10 mouse cellular contexts compared by ENCODE assay signal in the genomic region with DNA sequence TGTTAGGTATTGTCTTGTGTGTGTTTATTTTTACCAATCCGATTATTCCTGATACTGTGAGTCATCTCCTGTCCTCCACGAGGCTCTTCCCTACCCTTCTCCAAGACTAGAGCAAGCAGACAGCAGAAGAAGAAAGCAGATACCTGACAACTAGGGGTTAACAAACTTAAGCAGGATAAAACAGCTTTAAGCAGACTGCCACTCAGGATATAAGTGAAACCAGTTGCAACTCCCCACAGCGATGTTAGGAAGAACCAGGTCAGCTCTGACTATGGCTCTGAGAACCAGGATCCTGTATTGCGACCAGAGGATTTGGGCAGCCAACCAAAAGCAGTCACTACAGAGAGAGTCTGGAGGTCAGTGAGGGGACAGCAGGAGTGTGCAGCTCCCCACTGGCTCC. TPM values are rescaled to one million over a fixed set of nuclear protein-coding genes. Genes with fewer than 3 reads are reported as not detected.
DNase-seq lines count a peak whose midpoint lies in the region; ATAC-seq and TF ChIP-seq lines count a peak whose summit lies in the region.
"Had no signal": no experiment of that assay in that cellular context is flagged by ENCODE, and none has a peak within 500 bp of the region (broad histone marks: within the 10 kb centered on the region; RNA-seq: fewer than 3 reads in every experiment).

No protein-coding gene starts in this region.

- H3K36me3 ChIP-seq in hindbrain, embryonic 14.5 days (replicated peaks; ENCODE audit: control insufficient read depth, insufficient read depth) = peaks cover 22% of the 10 kb centered on the region
- H3K36me3 ChIP-seq in hindbrain, embryonic 16.5 days (ENCODE audit: control insufficient read depth, insufficient read depth, low read length) = peaks cover 11% of the 10 kb centered on the region
- H3K36me3 ChIP-seq in G1E (replicated peaks) = peaks cover 53% of the 10 kb centered on the region
- H3K36me3 ChIP-seq in embryonic facial prominence, embryonic 14.5 days (ENCODE audit: control insufficient read depth, insufficient read depth, low read length) = peaks cover 23% of the 10 kb centered on the region
- peaks cover 14% of the 10 kb centered on the region for H3K36me3 ChIP-seq in liver, postnatal 0 days (replicated peaks; ENCODE audit: insufficient read depth, low read length)

- no peak for DNase-seq in hindbrain, embryonic 14.5 days (ENCODE audit: low spot score)
- DNase-seq in G1E (ENCODE audit: low spot score) = no peak
- peak; percentile 41 for DNase-seq in embryonic facial prominence, embryonic 14.5 days (ENCODE audit: low spot score)
- DNase-seq in liver, postnatal 0 days = no peak
- no peak for DNase-seq in left cerebral cortex, postnatal 14 days (ENCODE audit: low spot score in 2 of 2)
- DNase-seq in left cerebral cortex, adult 9 months (ENCODE audit: low spot score in 2 of 2) = no peak
- DNase-seq: cerebellum, postnatal 14 days; kidney, adult 11 months had no signal

- no peak for TF ChIP-seq CTCF in G1E (IDR thresholded peaks at IDR 0.05; ENCODE audit: low read depth, low read length)
- TF ChIP-seq CTCF in liver, postnatal 0 days (IDR thresholded peaks at IDR 0.05; ENCODE audit: low read depth) = no peak

- 79% methylated on average over 4 of the region's 4 CpGs for WGBS in hindbrain, embryonic 14.5 days
- WGBS in hindbrain, embryonic 16.5 days = 85% methylated on average over 4 of the region's 4 CpGs
- WGBS in embryonic facial prominence, embryonic 14.5 days = 39% methylated on average over 4 of the region's 4 CpGs
- 65% methylated on average over 4 of the region's 4 CpGs for WGBS in liver, postnatal 0 days (ENCODE audit: insufficient replicate concordance)

- 0 out of 2 replicates have a peak overlapping the region, but pooled peaks have one; percentile 96 for H3K27ac ChIP-seq in hindbrain, embryonic 14.5 days
- no peak overlapping the region for H3K27ac ChIP-seq in hindbrain, embryonic 16.5 days (ENCODE audit: low read depth, low read length)
- H3K27ac ChIP-seq in embryonic facial prominence, embryonic 14.5 days (replicated peaks; ENCODE audit: low read depth, low read length) = peak overlapping the region; percentile 96
- no peak overlapping the region for H3K27ac ChIP-seq in liver, postnatal 0 days (ENCODE audit: low read depth)

- no peak overlapping the region for H3K4me2 ChIP-seq in hindbrain, embryonic 14.5 days (replicated peaks)
- no peak overlapping the region for H3K4me2 ChIP-seq in hindbrain, embryonic 16.5 days (ENCODE audit: low read length)
- peak overlapping the region; percentile 92 for H3K4me2 ChIP-seq in embryonic facial prominence, embryonic 14.5 days (ENCODE audit: low read depth, low read length)
- H3K4me2 ChIP-seq in liver, postnatal 0 days (ENCODE audit: low read depth, low read length) = peak overlapping the region; percentile 86; the same call in 1 of the 2 replicates

- no peak for ATAC-seq in hindbrain, embryonic 14.5 days (ENCODE audit: low FRiP score)
- ATAC-seq in hindbrain, embryonic 16.5 days = no peak
- no peak for ATAC-seq in G1E (ENCODE audit: extremely low read depth, insufficient number of reproducible peaks, low FRiP score, poor library complexity, severe bottlenecking)
- ATAC-seq in embryonic facial prominence, embryonic 14.5 days (ENCODE audit: low read depth) = no peak
- no peak for ATAC-seq in liver, postnatal 0 days

- no peak overlapping the region for H3K9ac ChIP-seq in hindbrain, embryonic 14.5 days
- H3K9ac ChIP-seq in hindbrain, embryonic 16.5 days (ENCODE audit: low read depth, low read length) = no peak overlapping the region
- H3K9ac ChIP-seq in embryonic facial prominence, embryonic 14.5 days (ENCODE audit: low read depth, low read length) = peak overlapping the region; percentile 52
- H3K9ac ChIP-seq in liver, postnatal 0 days (replicated peaks) = no peak overlapping the region

- H3K4me1 ChIP-seq in hindbrain, embryonic 14.5 days (replicated peaks; ENCODE audit: control insufficient read depth, insufficient read depth, low read length) = peaks cover 9% of the 10 kb centered on the region
- H3K4me1 ChIP-seq in hindbrain, embryonic 16.5 days (ENCODE audit: control insufficient read depth, insufficient read depth, low read depth, low read length) = peaks cover 10% of the 10 kb centered on the region
- H3K4me1 ChIP-seq in G1E (ENCODE audit: insufficient read depth, low read depth, low read length) = peaks cover 38% of the 10 kb centered on the region
- H3K4me1 ChIP-seq in embryonic facial prominence, embryonic 14.5 days (ENCODE audit: control insufficient read depth, insufficient read depth, low read length) = peaks cover 15% of the 10 kb centered on the region
- H3K4me1 ChIP-seq in liver, postnatal 0 days (ENCODE audit: insufficient read depth) = peaks cover 21% of the 10 kb centered on the region

- no peak for TF ChIP-seq EP300 in liver, postnatal 0 days (IDR thresholded peaks at IDR 0.05; ENCODE audit: low read depth)

- no peaks in the 10 kb centered on the region for H3K27me3 ChIP-seq in hindbrain, embryonic 14.5 days (ENCODE audit: control insufficient read depth, insufficient read depth, low read length)
- H3K27me3 ChIP-seq in hindbrain, embryonic 16.5 days (replicated peaks; ENCODE audit: control insufficient read depth, insufficient read depth, low read length) = no peaks in the 10 kb centered on the region
- no peaks in the 10 kb centered on the region for H3K27me3 ChIP-seq in G1E (ENCODE audit: insufficient read depth, low read length)
- no peaks in the 10 kb centered on the region for H3K27me3 ChIP-seq in embryonic facial prominence, embryonic 14.5 days (replicated peaks; ENCODE audit: control insufficient read depth, insufficient read depth, low read length)
- no peaks in the 10 kb centered on the region for H3K27me3 ChIP-seq in liver, postnatal 0 days (ENCODE audit: insufficient read depth, low read length)

- intact Hi-C loops in left cerebral cortex, postnatal 14 days (cut with DNase I) = no loop called here

- H3K9me3 ChIP-seq in hindbrain, embryonic 14.5 days (ENCODE audit: control insufficient read depth, low read length) = no peaks in the 10 kb centered on the region
- H3K9me3 ChIP-seq in hindbrain, embryonic 16.5 days (ENCODE audit: control insufficient read depth, low read length) = no peaks in the 10 kb centered on the region
- H3K9me3 ChIP-seq in G1E (replicated peaks) = no peaks in the 10 kb centered on the region
- no peaks in the 10 kb centered on the region for H3K9me3 ChIP-seq in embryonic facial prominence, embryonic 14.5 days (ENCODE audit: control insufficient read depth, low read length)
- no peaks in the 10 kb centered on the region for H3K9me3 ChIP-seq in liver, postnatal 0 days (ENCODE audit: low read length)

- H3K4me3 ChIP-seq in hindbrain, embryonic 14.5 days (replicated peaks; ENCODE audit: low read length) = 0 out of 2 replicates have a peak overlapping the region, but pooled peaks have one; percentile 62
- no peak overlapping the region for H3K4me3 ChIP-seq in hindbrain, embryonic 16.5 days (ENCODE audit: low read length)
- peak overlapping the region; percentile 65; the same call in 1 of the 2 replicates for H3K4me3 ChIP-seq in G1E (ENCODE audit: low read depth, low read length)
- no peak overlapping the region for H3K4me3 ChIP-seq in embryonic facial prominence, embryonic 14.5 days (ENCODE audit: low read depth, low read length)
- no peak overlapping the region for H3K4me3 ChIP-seq in liver, postnatal 0 days (ENCODE audit: low read depth, low read length)

RNA-seq across cellular contexts. Expression of a gene that starts 1.4 kb away (rescaled TPM):
- polyA plus RNA-seq in hindbrain, embryonic 14.5 days (2014; fragmentation: Nextera tagmentation; extraction: Ambion mirVana) = 35.9 and 39.7 TPM in 2 replicates
- 44.2 and 46.1 TPM in 2 replicates for polyA plus RNA-seq in hindbrain, embryonic 16.5 days (2015; fragmentation: Nextera tagmentation; extraction: Ambion mirVana)
- total RNA-seq in G1E (2014; fragmentation: Nextera tagmentation) (40.0 and 54.7 TPM in 2 replicates), G1E (2017) (60.9 and 69.8 TPM in 2 replicates)
- polyA plus RNA-seq in G1E (2012) = 31.2 and 34.9 TPM in 2 replicates
- 31.0 and 32.2 TPM in 2 replicates for polyA plus RNA-seq in embryonic facial prominence, embryonic 14.5 days (2014; fragmentation: Nextera tagmentation; extraction: Ambion mirVana)
- polyA plus RNA-seq in liver, postnatal 0 days (2015; fragmentation: Nextera tagmentation; extraction: Ambion mirVana) = 11.3 and 13.9 TPM in 2 replicates
- 10 to 100 TPM; 37.0 to 38.7 TPM for total RNA-seq in left cerebral cortex, postnatal 14 days (2021)

RNA-seq across cellular contexts. Expression of a gene that starts 23.8 kb away (rescaled TPM):
- 4.3 and 5.2 TPM in 2 replicates for polyA plus RNA-seq in hindbrain, embryonic 14.5 days (2014; fragmentation: Nextera tagmentation; extraction: Ambion mirVana)
- 21.3 and 25.2 TPM in 2 replicates for polyA plus RNA-seq in hindbrain, embryonic 16.5 days (2015; fragmentation: Nextera tagmentation; extraction: Ambion mirVana)
- total RNA-seq in G1E (2014; fragmentation: Nextera tagmentation) (not detected in 2 replicates), G1E (2017) (not detected in 2 replicates)
- polyA plus RNA-seq in G1E (2012) = not detected in 2 replicates
- 0.96 and 1.3 TPM in 2 replicates for polyA plus RNA-seq in embryonic facial prominence, embryonic 14.5 days (2014; fragmentation: Nextera tagmentation; extraction: Ambion mirVana)
- 1.7 and 2.0 TPM in 2 replicates for polyA plus RNA-seq in liver, postnatal 0 days (2015; fragmentation: Nextera tagmentation; extraction: Ambion mirVana)
- 1 to 10 TPM in 1 of 2 experiments, under 1 TPM in 1; 0.89 to 1.9 TPM for total RNA-seq in left cerebral cortex, postnatal 14 days (2021)
- total RNA-seq: gastrocnemius, adult 8-10 months had no signal

RNA-seq across cellular contexts. Expression of a gene that starts 28.0 kb away (rescaled TPM):
- polyA plus RNA-seq in hindbrain, embryonic 14.5 days (2014; fragmentation: Nextera tagmentation; extraction: Ambion mirVana) = 70.0 and 70.1 TPM in 2 replicates
- 74.2 and 85.4 TPM in 2 replicates for polyA plus RNA-seq in hindbrain, embryonic 16.5 days (2015; fragmentation: Nextera tagmentation; extraction: Ambion mirVana)
- total RNA-seq in G1E (2014; fragmentation: Nextera tagmentation) (14.0 and 15.7 TPM in 2 replicates), G1E (2017) (19.3 and 20.2 TPM in 2 replicates)
- 11.7 and 14.0 TPM in 2 replicates for polyA plus RNA-seq in G1E (2012)
- 34.6 and 37.5 TPM in 2 replicates for polyA plus RNA-seq in embryonic facial prominence, embryonic 14.5 days (2014; fragmentation: Nextera tagmentation; extraction: Ambion mirVana)
- polyA plus RNA-seq in liver, postnatal 0 days (2015; fragmentation: Nextera tagmentation; extraction: Ambion mirVana) = 16.0 and 16.4 TPM in 2 replicates
- 10 to 100 TPM; 55.4 to 61.5 TPM for total RNA-seq in left cerebral cortex, postnatal 14 days (2021)

RNA-seq across cellular contexts. Expression of a gene that starts 28.4 kb away (rescaled TPM):
- polyA plus RNA-seq in hindbrain, embryonic 14.5 days (2014; fragmentation: Nextera tagmentation; extraction: Ambion mirVana) = 198 and 199 TPM in 2 replicates
- polyA plus RNA-seq in hindbrain, embryonic 16.5 days (2015; fragmentation: Nextera tagmentation; extraction: Ambion mirVana) = 178 and 181 TPM in 2 replicates
- total RNA-seq in G1E (2014; fragmentation: Nextera tagmentation) (157 and 165 TPM in 2 replicates), G1E (2017) (231 and 247 TPM in 2 replicates)
- 15.2 and 20.8 TPM in 2 replicates for polyA plus RNA-seq in G1E (2012)
- 180 and 198 TPM in 2 replicates for polyA plus RNA-seq in embryonic facial prominence, embryonic 14.5 days (2014; fragmentation: Nextera tagmentation; extraction: Ambion mirVana)
- polyA plus RNA-seq in liver, postnatal 0 days (2015; fragmentation: Nextera tagmentation; extraction: Ambion mirVana) = 58.0 and 60.5 TPM in 2 replicates
- total RNA-seq in left cerebral cortex, postnatal 14 days (2021) = 10 to 100 TPM; 67.4 to 68.9 TPM

Comparison
In these comparisons a context has a peak if more than half of its experiments do, and no peak if none do; other contexts are left out.
1. H3K27ac ChIP-seq: peak in hindbrain, embryonic 14.5 days (single experiment) and embryonic facial prominence, embryonic 14.5 days (single experiment); none in hindbrain, embryonic 16.5 days (single experiment) and liver, postnatal 0 days (single experiment).
2. H3K4me3 ChIP-seq: peak in hindbrain, embryonic 14.5 days (single experiment) and G1E (single experiment); none in hindbrain, embryonic 16.5 days (single experiment), embryonic facial prominence, embryonic 14.5 days (single experiment) and liver, postnatal 0 days (single experiment).
3. H3K4me2 ChIP-seq: peak in embryonic facial prominence, embryonic 14.5 days (single experiment) and liver, postnatal 0 days (single experiment); none in hindbrain, embryonic 14.5 days (single experiment) and hindbrain, embryonic 16.5 days (single experiment).